Mouse (Mus musculus) A20 (cell line): Measurements from ENCODE around the gene Cyp27b1.
"Not testable (repeated sequence)": the region's sequence is repeated elsewhere in the genome, so short reads cannot be mapped to it uniquely, and the experiment has no call there.

Source experiments
- DNase-seq: peaks from one replicate; pipeline ENCODE4 v3.0.0-alpha.2; 2011; ENCODE audit warnings: low read depth, low spot score

Gene Cyp27b1

DNA sequence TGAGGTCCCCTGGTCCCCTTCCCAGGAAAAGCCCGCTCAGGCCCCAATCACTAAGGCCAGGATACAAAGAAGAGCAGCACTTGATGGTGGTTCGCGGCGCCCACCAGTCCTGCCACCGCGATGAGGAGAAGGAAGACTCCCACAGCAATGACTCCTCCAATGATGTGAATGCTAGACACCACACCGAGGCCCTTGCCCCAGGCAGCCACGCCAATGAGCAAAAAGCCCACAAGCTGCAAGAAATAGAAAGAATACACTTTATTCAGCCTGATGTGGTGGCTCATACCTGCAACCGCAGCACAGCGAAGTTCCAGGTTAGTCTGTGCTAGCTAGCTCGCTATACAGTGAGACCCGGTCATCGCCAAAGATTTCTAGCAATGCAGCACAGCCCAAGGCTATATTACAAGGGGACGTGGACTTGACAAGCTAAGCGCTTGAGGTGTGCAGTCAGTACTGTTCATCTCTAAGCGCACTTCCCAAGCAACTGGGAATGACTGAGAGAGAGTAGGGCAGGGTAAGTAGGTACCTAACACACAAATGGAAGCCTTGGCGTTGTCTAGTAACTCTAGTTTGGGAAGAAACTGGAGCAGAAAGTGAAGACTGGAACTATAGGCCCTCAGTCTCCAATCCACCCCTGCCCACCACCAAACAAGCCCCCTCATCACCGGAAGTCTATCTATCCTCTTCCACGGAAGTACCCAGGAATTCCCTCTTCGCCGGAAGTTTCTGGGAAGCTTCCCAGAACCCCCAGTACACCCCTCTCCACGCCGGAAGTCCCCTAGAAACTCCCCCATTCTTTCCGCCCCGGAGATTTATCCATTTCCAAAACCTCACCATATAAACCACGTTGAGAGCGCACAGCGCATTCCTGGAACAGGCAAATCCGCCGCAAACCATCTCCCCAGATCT, 21.5 kb downstream of the Cyp27b1 start:
- DNase-seq: peak; percentile 65

DNA sequence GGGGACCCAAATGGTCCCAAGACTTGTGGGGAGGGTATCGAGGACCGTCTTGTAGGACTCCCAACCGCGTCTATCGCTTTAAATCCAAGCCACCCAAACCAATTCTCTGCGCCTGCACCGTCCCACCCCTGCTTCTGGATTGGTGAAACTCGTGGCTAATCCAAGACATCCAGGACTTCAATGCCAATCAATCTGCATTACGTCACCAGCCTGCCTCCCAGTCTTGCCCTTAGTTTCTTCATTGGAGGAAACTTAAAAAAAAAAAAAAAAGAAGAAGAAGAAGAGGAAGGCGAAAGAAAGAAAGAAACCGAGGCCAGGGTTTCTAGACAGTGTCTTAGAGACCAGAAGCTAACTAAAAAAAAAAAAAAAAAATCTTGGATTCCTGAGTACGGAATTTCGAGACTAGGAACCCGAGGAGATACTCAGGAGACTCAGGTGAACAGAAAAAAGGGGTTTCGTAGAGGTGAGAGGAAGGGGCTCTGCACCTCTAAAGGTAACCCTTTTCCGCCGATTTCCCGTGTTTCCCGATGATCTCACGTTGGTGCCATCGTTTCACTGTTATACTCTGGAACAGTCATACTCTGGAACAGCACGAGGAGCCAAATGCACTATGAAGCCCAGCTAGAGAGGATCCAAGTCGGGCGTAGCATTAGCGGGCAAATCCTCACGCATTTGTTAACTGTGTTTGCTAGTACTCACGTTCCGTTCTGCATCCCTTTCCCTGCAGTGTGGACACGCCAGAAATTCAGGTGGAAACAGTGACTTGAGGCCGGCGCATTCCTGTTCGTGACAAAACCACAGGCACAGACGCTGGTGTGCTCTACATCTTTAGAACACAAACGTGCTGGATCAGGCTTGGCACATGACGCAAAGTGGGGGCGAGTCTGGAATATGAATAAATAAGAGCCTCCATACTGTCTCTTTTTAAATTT, 22.4 kb downstream of the Cyp27b1 start, which contains the start of gene Tspan31:
Gene Tspan31 (minus strand): TSS at position 75 of the 932 bp plus-strand sequence.
- peak; percentile 91 for DNase-seq

GRCm38 (mm10) chr10:127071203-127071602, 23.2 kb downstream of the Cyp27b1 start:
- DNase-seq: no peak

- DNase-seq: not testable (repeated sequence)
Observed at GRCm38 (mm10) chr10:127072270-127072669, 24.2 kb downstream of the Cyp27b1 start.

DNA sequence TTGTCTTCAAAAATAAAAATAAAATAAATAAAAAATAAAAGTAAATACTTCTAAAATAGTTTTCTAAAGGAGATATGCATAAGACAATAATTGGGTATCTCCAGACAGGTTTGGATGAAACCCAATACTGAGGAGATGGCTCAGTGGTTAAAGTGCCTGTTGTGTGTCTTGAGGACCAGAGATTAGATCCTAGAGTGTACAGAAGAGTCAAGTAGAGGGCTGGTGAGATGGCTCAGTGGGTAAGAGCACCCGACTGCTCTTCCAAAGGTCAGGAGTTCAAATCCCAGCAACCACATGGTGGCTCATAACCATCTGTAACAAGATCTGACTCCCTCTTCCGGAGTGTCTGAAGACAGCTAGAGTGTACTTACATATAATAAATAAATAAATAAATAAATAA, 24.9 kb downstream of the Cyp27b1 start:
- DNase-seq: not testable (repeated sequence)

GRCm38 (mm10) chr10:127073981-127074380, 25.9 kb downstream of the Cyp27b1 start:
- DNase-seq: no peak

DNA sequence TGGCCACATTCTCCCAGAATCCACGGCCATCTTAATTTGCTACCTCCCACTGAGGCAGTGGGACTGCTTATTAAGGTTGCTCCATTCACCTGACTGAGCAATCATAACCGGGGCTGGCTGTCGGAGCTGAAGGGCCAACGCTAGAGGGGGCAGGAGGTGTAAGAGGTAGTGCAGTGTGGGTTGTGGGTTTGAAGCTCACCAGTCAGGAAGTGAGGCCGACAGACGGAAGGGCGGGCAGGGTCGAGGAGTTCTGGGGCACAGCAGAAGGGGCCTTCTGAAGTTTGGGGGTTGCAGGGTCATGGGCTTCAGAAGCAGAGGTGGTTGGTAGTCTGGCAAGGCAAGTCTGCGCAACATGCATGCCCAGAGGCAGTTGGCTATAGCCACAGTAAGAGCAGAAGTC, 27.0 kb downstream of the Cyp27b1 start, which contains the start of gene Agap2:
Gene Agap2 (plus strand): TSS at position 205 of the 400 bp plus-strand sequence.
- DNase-seq: peak; percentile 83

GRCm38 (mm10) chr10:127075651-127076050, 27.6 kb downstream of the Cyp27b1 start:
- DNase-seq: peak; percentile 16

DNA sequence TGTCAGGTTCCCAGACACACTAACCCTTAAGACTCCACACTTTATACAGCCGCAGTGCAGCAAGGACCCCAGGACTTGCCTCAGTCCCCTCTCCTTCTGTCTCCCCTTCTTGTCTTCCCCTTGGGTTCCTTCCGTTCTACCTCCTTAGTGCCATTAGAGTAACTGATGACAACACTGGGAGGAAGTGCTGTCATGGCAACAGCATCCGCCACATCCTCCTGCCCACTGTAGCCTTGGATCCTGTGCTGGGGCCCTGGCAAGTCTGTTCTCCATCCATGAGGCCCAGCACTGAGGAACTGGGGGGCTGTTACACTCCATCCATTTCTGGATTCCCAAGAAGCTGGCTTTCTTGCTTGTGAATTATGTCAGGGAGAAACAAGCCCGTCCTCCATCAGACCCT, 28.0 kb downstream of the Cyp27b1 start:
- peak; percentile 39 for DNase-seq

DNA sequence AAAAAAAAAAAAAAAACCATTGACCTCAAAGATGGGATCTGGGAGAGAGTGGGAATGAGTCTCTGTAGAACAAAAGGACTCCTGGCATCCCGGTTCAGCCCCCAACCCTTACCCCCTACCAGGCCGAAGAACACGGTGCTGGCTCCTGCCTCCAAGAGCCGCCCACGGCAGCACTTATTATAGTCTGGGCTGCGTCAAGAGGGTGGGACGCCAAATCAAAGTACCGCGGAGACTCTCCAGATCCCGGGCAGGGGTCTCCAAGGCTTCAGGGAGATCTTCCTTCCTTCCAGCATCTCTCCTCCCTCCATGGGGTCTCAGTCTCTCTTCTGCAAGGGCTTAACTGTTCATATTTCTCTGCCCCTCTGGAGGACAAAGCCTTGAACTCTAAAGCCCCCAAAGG, 29.5 kb downstream of the Cyp27b1 start:
- no peak for DNase-seq

- DNase-seq: no peak
Observed at GRCm38 (mm10) chr10:127078001-127078676, 30.1 kb downstream of the Cyp27b1 start.

GRCm38 (mm10) chr10:127078677-127079575, 30.9 kb downstream of the Cyp27b1 start:
- no peak for DNase-seq

DNA sequence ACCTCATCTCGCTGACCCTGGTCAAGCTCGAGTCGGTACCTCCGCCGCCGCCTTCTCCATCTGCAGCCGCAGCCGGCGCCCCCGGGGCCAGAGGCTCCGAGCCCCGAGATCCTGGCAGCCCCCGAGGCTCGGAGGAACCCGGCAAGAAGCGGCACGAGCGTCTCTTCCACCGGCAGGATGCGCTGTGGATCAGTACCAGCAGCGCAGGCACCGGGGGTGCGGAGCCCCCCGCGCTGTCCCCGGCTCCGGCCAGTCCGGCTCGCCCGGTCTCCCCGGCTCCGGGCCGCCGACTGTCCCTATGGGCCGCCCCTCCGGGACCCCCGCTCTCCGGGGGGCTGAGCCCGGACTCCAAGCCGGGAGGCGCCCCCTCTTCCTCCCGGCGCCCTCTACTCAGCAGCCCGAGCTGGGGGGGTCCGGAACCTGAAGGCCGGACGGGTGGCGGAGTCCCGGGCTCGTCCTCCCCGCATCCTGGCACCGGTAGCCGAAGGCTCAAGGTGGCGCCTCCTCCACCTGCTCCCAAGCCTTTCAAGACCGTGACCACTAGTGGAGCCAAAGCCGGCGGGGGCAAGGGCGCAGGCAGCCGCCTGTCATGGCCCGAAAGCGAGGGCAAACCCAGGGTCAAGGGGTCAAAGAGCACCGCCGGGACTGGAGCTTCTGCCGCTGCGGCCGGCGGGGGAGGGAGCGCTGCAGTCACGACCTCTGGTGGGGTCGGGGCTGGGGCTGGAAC, 31.8 kb downstream of the Cyp27b1 start:
- no peak for DNase-seq

- no peak for DNase-seq
Observed at GRCm38 (mm10) chr10:127080901-127081780, 33.1 kb downstream of the Cyp27b1 start.

DNA sequence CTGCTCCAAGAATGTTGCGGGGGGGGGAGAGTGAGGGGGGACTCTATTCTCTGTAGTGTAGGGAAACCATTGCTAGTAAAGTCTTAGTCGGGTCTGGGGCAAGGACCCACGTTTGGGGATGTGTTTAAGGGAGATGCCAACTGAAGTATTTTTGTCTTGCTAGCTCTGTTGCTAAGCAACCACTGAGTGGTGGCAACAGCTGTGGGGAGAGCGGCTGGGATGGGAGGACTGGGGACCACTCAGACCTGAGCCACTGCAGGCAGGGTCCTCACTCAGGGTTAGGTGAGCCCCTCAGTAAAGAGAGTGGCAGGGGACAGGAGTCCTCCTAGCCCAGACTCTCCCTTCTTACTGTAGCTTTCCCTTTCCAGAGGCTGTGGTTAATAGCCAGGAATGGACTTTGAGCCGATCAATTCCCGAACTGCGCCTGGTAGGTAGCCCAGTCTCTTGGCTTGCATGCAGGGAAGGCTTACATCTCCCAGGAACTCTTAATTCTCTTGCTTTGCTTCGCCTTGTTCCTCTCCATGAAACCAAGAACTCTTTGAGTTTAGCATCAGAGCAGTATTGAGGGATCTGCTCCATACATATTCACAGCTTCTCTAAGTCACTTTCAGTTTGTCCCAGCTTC, 34.1 kb downstream of the Cyp27b1 start:
- no peak for DNase-seq

DNA sequence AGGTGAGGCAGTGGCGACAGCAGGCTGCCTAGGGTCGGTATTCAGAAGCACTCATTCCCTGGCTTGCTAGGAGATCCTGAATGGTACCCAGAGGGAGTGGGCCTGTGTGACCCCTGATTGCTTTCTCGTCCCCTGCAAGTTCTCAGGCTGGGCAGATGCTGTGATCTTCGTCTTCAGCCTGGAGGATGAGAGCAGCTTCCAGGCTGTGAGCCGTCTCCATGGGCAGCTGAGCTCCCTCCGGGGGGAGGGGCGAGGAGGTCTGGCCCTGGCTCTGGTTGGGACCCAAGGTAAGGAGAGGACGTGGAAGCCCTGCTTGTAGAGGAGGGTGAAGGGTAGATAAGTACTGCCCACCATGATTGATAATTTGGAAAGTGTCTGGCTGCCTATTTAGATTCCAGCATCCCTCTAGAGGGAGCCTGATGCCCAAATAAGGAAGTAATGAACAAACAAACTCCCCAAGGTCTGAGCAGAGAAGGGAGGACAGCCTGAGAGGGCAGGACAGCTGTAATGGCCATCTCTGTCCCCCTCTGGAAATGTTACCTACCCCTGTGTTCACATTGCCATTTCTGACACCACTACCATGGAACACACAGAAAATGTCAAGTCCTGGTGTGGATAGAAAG, 35.4 kb downstream of the Cyp27b1 start:
- no peak for DNase-seq

- no peak for DNase-seq
Observed at GRCm38 (mm10) chr10:127083915-127084306, 35.9 kb downstream of the Cyp27b1 start.

DNA sequence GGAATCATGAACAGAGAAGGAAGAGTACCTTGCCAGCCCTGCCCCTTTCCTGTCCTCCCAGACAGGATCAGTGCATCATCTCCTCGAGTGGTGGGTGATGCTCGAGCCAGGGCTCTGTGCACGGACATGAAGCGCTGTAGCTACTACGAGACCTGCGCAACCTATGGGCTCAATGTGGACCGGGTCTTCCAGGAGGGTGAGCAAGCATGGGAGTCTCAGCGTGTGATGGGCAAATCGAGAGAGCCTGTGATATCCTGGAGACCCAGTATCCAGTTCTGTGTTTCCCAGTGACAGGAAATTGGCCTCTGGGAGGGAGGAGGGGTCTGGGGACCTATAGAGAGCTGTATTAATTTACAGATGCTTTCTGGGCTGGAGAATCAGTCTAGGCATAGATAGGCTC, 37.0 kb downstream of the Cyp27b1 start:
- DNase-seq: no peak
